Mouse (Mus musculus): Measurements from ENCODE around the gene Col4a2.

The Col4a2 gene

GRCm38 (mm10) chr8:11357921-11358436 lies 45.4 kb downstream of the Col4a2 start:
- DNase-seq (ENCODE audit: low read depth, low spot score): no peak

GRCm38 (mm10) chr8:11359846-11360245 lies 47.2 kb downstream of the Col4a2 start:
- no peak for DNase-seq (ENCODE audit: low read depth, low spot score)

GRCm38 (mm10) chr8:11361546-11362277 lies 49.1 kb downstream of the Col4a2 start:
- DNase-seq (ENCODE audit: low read depth, low spot score): no peak

- no peak for DNase-seq (ENCODE audit: low read depth, low spot score)
Observed at GRCm38 (mm10) chr8:11362278-11363214, 49.9 kb downstream of the Col4a2 start.

DNA sequence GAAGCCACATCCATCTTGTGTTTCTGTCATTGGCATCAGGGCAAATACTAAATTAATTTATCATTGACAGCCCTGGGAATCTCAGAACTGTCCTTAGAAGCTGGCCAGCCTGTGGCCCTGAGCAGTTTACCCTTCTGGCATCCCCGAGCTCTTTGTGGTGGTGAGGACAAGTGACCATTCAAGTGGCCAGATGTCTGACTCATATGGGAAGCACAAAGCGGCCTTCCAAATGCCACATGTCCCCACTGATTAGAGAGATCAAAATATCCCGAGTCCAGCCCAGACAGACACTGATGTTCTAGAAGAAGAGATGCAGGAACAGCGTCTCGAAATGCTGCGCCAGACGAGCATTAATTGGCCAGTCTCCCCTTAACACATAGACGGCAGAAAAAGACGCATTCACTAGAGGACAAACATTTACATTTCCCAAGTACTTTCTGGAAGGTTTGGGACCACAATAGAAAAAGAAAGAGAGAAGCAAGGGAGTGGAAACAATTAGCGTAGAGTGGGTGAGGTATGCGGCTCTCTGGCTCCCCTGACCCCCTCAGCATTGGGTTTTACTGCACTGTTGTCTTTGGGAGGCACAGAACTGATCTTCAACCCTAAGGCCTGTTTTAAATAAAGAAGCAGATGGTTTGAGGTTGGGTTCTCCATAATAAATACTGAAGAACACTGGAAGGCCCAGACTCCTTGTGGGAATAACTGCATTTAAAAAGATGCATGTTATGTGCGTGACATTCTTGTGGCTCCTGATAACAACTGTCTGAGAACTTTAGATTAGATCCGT lies 50.9 kb downstream of the Col4a2 start:
- no peak for DNase-seq (ENCODE audit: low read depth, low spot score)

DNA sequence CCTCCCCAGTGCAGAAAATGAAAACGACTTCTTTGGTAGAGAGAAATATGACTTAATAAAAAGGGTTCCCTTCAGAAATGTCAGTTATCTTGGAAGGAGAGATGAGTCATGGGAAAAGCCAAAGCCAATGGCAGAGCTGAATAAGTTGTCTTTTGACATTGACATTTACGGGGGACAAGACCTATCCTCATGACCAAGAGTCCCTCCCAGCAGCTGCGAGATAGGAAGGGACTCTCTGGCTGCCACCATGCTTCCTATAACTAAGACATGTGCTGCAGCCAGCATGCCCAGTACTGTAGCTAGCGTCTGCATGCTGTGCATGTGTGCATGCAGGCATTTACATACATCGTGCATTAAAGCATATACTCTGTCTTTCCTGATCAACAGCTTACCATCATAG lies 53.6 kb downstream of the Col4a2 start:
- no peak for DNase-seq (ENCODE audit: low read depth, low spot score)

GRCm38 (mm10) chr8:11366741-11367140 lies 54.1 kb downstream of the Col4a2 start:
- DNase-seq (ENCODE audit: low read depth, low spot score): no peak

- no peak for DNase-seq (ENCODE audit: low read depth, low spot score)
Observed at GRCm38 (mm10) chr8:11367670-11368069, 55.1 kb downstream of the Col4a2 start.

GRCm38 (mm10) chr8:11369526-11370203 lies 57.1 kb downstream of the Col4a2 start:
- DNase-seq (ENCODE audit: low read depth, low spot score): no peak

DNA sequence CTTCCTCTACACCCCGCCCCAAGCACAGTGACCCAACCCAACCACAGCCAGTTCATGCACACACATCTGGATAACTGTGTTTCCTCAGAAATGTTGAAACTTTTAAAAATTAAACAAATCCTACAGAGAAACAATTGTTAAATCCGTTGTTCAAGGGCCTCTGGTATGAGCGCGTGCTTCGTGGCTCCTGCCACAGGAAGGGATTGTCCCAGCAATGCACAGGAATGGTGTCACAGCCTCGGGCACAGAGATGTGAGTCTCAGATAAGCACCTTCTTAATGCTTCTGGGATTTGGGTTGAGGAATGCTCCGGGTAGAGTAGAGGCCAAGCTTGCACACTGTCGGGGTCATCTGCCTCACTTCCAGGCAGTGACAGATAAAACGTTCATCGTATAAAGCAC lies 58.7 kb downstream of the Col4a2 start:
- DNase-seq (ENCODE audit: low read depth, low spot score): no peak

GRCm38 (mm10) chr8:11372080-11372479 lies 59.5 kb downstream of the Col4a2 start:
- no peak for DNase-seq (ENCODE audit: low read depth, low spot score)

DNA sequence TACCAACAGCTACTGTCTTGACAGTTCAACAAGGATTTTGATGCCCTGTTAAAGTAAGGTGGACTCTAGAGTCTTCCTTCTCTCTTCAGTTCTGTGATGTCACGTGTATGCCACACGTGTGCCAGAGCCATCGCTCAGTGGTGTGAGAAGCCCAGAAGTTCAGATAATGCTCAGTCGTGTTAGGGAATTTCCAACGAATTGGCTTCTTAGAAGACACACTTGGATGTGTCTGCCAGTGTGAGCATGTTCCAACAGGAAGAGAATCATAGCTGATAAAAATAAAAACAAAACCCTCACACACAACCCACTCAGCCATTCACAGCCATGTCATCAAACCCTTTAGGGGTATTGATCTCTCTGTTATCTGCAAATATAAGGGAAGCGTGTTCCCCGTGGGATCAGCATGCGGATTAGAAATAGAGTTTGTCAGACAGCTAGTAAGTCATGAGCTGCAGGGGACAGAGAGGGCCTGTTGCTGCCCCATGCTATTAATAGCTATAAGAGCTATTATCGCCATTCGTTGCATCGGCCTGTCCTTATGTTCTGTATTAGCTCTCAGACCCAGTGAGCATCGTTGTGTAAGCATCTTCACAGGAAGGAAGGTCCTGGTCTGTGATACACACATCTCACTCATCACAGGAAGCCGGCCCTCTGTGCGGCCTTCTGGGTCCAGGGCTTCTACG lies 61.2 kb downstream of the Col4a2 start:
- DNase-seq (ENCODE audit: low read depth, low spot score): no peak

DNA sequence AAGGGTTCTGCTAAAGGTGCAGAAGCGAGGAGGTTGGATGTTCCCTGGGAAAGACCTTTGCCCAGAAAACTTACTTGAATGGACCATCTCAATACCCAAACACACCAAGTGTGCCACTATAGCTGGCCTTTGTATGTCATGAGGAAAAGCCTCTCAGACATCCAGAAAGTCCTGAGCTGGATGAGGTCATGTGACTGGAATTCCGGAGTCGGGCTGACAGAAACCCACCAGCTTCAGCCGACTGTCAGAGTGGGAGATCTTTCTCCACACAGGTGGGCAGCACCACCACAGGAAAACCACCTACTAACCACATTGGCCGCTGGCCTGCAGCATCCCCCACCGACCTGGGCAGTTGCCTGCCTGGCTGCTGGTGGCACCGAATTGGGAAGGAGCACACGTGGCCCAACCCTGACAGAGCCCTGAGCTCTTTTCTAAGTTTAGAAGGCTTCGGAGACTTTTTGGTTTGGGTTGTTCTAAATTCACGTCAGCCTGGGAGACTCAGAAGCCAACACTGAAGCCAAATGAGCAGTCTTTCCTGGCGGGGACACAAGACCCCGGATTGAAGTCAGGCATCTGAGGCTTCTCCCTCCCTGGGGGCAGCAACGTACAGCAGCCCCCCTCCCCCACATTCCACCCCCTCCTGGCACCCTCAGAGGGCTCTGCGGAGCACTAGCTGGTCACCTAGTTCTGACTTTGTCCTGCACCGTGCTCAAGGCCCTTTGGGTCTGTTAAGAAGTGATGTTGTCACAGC lies 61.9 kb downstream of the Col4a2 start:
- DNase-seq (ENCODE audit: low read depth, low spot score): no peak

- DNase-seq (ENCODE audit: low read depth, low spot score): no peak
Observed at GRCm38 (mm10) chr8:11375749-11376438, 63.3 kb downstream of the Col4a2 start.

DNA sequence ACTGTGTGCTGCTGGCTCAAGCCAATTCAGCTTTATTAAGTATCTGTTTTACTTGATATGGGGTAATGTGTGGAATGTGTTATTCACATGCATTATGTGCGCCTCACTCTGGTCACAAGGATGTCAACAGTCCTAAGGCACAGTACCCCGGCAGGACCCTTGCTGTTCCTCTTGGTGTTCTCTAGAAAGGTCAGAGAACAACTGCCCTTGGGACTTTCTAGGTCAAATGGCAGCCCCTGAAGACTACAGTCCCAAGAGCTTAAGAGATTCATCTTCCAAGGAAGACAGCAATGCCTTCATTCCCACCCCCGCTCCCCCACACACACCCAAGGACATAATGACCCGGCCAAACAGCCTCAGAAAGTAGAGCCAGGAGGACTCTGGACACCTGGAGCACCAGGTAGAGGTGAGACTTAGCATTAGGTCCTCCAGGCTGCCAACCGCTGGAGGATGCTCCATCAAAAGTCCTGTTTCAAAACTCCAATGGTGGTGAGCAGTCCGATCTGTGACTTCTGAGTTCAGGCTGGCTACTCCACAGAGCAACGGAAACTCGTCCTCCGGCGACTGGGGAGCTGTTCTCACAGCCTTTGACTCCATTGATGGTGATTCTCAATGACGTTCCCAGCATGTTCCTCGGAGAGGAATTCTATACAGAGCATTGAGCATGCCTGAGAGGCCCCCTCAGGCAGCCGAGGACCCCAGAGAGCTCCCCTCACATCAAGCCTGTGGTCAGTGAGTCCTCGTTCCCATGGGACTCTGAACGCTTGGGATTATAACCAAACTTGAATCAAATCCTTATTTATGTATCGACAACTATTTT lies 65.0 kb downstream of the Col4a2 start:
- DNase-seq (ENCODE audit: low read depth, low spot score): no peak

- DNase-seq (ENCODE audit: low read depth, low spot score): no peak
Observed at GRCm38 (mm10) chr8:11379590-11379989, 67.0 kb downstream of the Col4a2 start.

- no peak for DNase-seq (ENCODE audit: low read depth, low spot score)
Observed at GRCm38 (mm10) chr8:11381544-11381943, 68.9 kb downstream of the Col4a2 start.

DNA sequence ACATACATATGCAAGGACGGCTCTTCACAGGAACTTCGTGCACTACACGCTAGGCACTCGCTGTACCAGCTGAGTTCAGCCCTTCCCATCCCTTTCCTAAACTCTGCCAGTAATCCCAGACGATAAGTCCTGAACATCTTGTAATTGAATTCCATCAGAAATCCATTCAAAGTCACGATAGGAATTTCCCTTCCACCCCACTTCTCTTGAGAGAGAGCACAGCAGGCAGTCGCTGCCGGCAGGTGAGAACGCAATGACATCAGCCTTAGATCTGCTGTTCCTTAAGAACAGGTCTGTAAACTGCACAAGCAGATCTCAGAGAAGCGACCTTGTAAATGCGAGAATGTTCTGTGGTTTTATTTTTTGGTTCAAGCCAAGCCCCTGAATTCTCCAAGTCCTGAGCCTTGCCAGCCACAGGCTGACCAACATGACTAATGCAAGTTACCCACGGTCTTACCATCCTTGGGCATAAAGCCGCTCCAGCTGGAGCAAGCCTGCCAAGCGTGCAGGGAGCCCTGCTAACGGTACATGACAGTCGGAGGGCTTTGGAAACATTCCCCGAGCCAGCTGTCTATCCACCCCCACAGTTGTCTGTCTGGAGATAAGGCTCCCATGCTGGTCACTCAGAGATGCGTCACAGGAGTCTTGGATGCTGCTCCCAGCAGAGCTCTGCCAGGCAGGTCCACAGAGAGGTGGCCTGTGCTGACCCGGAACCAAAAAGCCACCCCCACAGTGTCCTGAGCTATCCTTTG lies 69.6 kb downstream of the Col4a2 start:
- peak; percentile 80 for DNase-seq (ENCODE audit: low read depth, low spot score)
